Mouse (Mus musculus) CH12.LX (cell line): ENCODE results near the gene Parp1. TPM values are rescaled to one million over a fixed set of nuclear protein-coding genes. Genes with fewer than 3 reads are reported as not detected.

ENCODE experiments used
- DNase-seq: peaks from one replicate; pipeline ENCODE4 v3.0.0-alpha.2; 2013; ENCODE audit errors: extremely low read depth
- H3K27ac ChIP-seq: 2 replicates; pipeline ENCODE4 v1.5.1; 2012; ENCODE audit warnings: low read depth, mild to moderate bottlenecking, control low read depth, moderate library complexity; ENCODE audit not compliant: insufficient read depth
- H3K27me3 ChIP-seq: replicated peaks from 2 replicates; pipeline ENCODE3; 2012; ENCODE audit warnings: inconsistent platforms
- H3K36me3 ChIP-seq, 2 experiments: replicated peaks in 1 of 2; 2 replicates each; pipeline versions ENCODE3 to v1.6.1; 2012; ENCODE audit warnings: inconsistent platforms in 1 of 2, low read length in 1 of 2, mild to moderate bottlenecking in 1 of 2, mixed read lengths in 1 of 2, moderate library complexity in 1 of 2; ENCODE audit not compliant: control insufficient read depth in 1 of 2, insufficient read depth in 1 of 2
- H3K4me1 ChIP-seq, 2 experiments: 2 replicates each; pipeline ENCODE4 v1.6.1; 2012; ENCODE audit warnings: inconsistent platforms in 1 of 2, moderate library complexity in 1 of 2; ENCODE audit not compliant: insufficient read depth in 2 of 2, control insufficient read depth in 1 of 2
- H3K4me2 ChIP-seq: 2 replicates; pipeline ENCODE4 v1.6.1; 2012; ENCODE audit warnings: low read depth, mild to moderate bottlenecking, control low read depth; ENCODE audit not compliant: poor library complexity, insufficient read depth, severe bottlenecking
- H3K4me3 ChIP-seq, 3 experiments: fragments of 150-350 bp in 1 of 3; sonication (generic) in 1 of 3; replicated peaks in 1 of 3; 2 replicates each; pipeline versions ENCODE3 to v1.5.1; 2011 to 2012; ENCODE audit warnings: low read depth in 2 of 3, low read length in 2 of 3, mild to moderate bottlenecking in 2 of 3, moderate library complexity in 2 of 3, control low read depth in 1 of 3, improper control_type of control experiment in 1 of 3, inconsistent platforms in 1 of 3, mixed read lengths in 1 of 3; ENCODE audit not compliant: poor library complexity in 1 of 3
- H3K79me2 ChIP-seq: replicated peaks from 2 replicates; pipeline ENCODE4 v1.6.1; 2012; ENCODE audit warnings: mild to moderate bottlenecking, moderate library complexity; ENCODE audit not compliant: control insufficient read depth, poor library complexity, insufficient read depth, severe bottlenecking; ENCODE audit errors: extremely low read depth
- H3K9ac ChIP-seq: 2 replicates; pipeline ENCODE4 v1.6.1; 2012; ENCODE audit warnings: low read depth, mild to moderate bottlenecking, control low read depth, moderate library complexity; ENCODE audit not compliant: insufficient read depth
- H3K9me3 ChIP-seq: replicated peaks from 2 replicates; pipeline ENCODE3; 2012; ENCODE audit warnings: low read length, inconsistent platforms, mixed read lengths
- BHLHE40 ChIP-seq: IDR thresholded peaks from 2 replicates; pipeline ENCODE4 v1.6.1; 2011; ENCODE audit warnings: mild to moderate bottlenecking, low read depth, low read length, improper control_type of control experiment
- CHD1 ChIP-seq: IDR thresholded peaks from 2 replicates; pipeline ENCODE4 v1.6.1; 2012; ENCODE audit warnings: low read depth, low read length, improper control_type of control experiment, inconsistent platforms
- CHD2 ChIP-seq: IDR thresholded peaks from 2 replicates; pipeline ENCODE4 v1.6.1; 2011; ENCODE audit warnings: low read length, improper control_type of control experiment
- ELF1 ChIP-seq: IDR thresholded peaks from 2 replicates; pipeline ENCODE4 v1.6.1; 2014; ENCODE audit warnings: low read depth, mild to moderate bottlenecking, inconsistent platforms, low read length, improper control_type of control experiment
- EP300 ChIP-seq: IDR thresholded peaks from 2 replicates; pipeline ENCODE4 v1.6.1; 2011; ENCODE audit warnings: low read length, improper control_type of control experiment
- ETS1 ChIP-seq: conservative IDR thresholded peaks from 2 replicates; pipeline ENCODE4 v1.6.1; 2012; ENCODE audit warnings: low read depth, mild to moderate bottlenecking, inconsistent platforms, low read length, improper control_type of control experiment, moderate library complexity
- GABPA ChIP-seq: IDR thresholded peaks from 2 replicates; pipeline ENCODE4 v1.6.1; 2012; ENCODE audit warnings: low read depth, low read length, improper control_type of control experiment, inconsistent platforms; ENCODE audit not compliant: insufficient replicate concordance
- HCFC1 ChIP-seq: IDR thresholded peaks from 2 replicates; pipeline ENCODE4 v1.6.1; 2012; ENCODE audit warnings: low read depth, mild to moderate bottlenecking, inconsistent platforms, low read length, improper control_type of control experiment
- IRF4 ChIP-seq: IDR thresholded peaks from 2 replicates; pipeline ENCODE4 v1.6.1; 2014; ENCODE audit warnings: low read depth, mild to moderate bottlenecking, inconsistent platforms, low read length, improper control_type of control experiment
- JUN ChIP-seq: IDR thresholded peaks from 2 replicates; pipeline ENCODE4 v1.6.1; 2011; ENCODE audit warnings: low read depth, mild to moderate bottlenecking, low read length, improper control_type of control experiment, moderate library complexity; ENCODE audit not compliant: insufficient read depth
- JUND ChIP-seq: conservative IDR thresholded peaks from 2 replicates; pipeline ENCODE4 v1.6.1; 2011; ENCODE audit warnings: low read depth, low read length, improper control_type of control experiment
- KAT2A ChIP-seq: IDR thresholded peaks from 2 replicates; pipeline ENCODE4 v1.6.1; 2012; ENCODE audit warnings: low read length, improper control_type of control experiment, inconsistent platforms; ENCODE audit not compliant: insufficient replicate concordance
- MAFK ChIP-seq: IDR thresholded peaks from 2 replicates; pipeline ENCODE4 v1.6.1; 2011; ENCODE audit warnings: low read length, improper control_type of control experiment; ENCODE audit not compliant: insufficient replicate concordance
- MAX ChIP-seq: IDR thresholded peaks from 2 replicates; pipeline ENCODE4 v1.6.1; 2011; ENCODE audit warnings: low read length, improper control_type of control experiment
- MAZ ChIP-seq: IDR thresholded peaks from 2 replicates; pipeline ENCODE4 v1.6.1; 2012; ENCODE audit warnings: low read depth, mild to moderate bottlenecking, inconsistent platforms, low read length, improper control_type of control experiment, moderate library complexity
- MEF2A ChIP-seq: IDR thresholded peaks from 2 replicates; pipeline ENCODE4 v1.6.1; 2014; ENCODE audit warnings: low read depth, mild to moderate bottlenecking, inconsistent platforms, low read length, improper control_type of control experiment, borderline replicate concordance
- MYC ChIP-seq: IDR thresholded peaks from 2 replicates; pipeline ENCODE4 v1.6.1; 2011; ENCODE audit warnings: low read depth, mild to moderate bottlenecking, improper control_type of control experiment, low read length
- NRF1 ChIP-seq: IDR thresholded peaks from 2 replicates; pipeline ENCODE4 v1.6.1; 2014; ENCODE audit warnings: low read depth, mild to moderate bottlenecking, inconsistent platforms, low read length, improper control_type of control experiment, moderate library complexity
- PAX5 ChIP-seq: IDR thresholded peaks from 2 replicates; pipeline ENCODE4 v1.6.1; 2012; ENCODE audit warnings: low read length, inconsistent platforms, mixed read lengths
- POLR2AphosphoS2 ChIP-seq: IDR thresholded peaks from 2 replicates; pipeline ENCODE4 v1.6.1; 2011; ENCODE audit warnings: low read depth, low read length, improper control_type of control experiment
- RAD21 ChIP-seq: IDR thresholded peaks from 2 replicates; pipeline ENCODE4 v1.6.1; 2011; ENCODE audit warnings: low read depth, mild to moderate bottlenecking, low read length, improper control_type of control experiment, moderate library complexity
- RCOR1 ChIP-seq: conservative IDR thresholded peaks from 2 replicates; pipeline ENCODE4 v1.6.1; 2012; ENCODE audit warnings: low read depth, mild to moderate bottlenecking, inconsistent platforms, low read length, improper control_type of control experiment
- SIN3A ChIP-seq: IDR thresholded peaks from 2 replicates; pipeline ENCODE4 v1.6.1; 2012; ENCODE audit warnings: low read length, improper control_type of control experiment, inconsistent platforms
- SMC3 ChIP-seq: IDR thresholded peaks from 2 replicates; pipeline ENCODE4 v1.6.1; 2011; ENCODE audit warnings: low read depth, low read length, improper control_type of control experiment
- TCF12 ChIP-seq: IDR thresholded peaks from 2 replicates; pipeline ENCODE4 v1.6.1; 2014; ENCODE audit warnings: low read depth, mild to moderate bottlenecking, inconsistent platforms, low read length, improper control_type of control experiment
- USF1 ChIP-seq: IDR thresholded peaks from 2 replicates; pipeline ENCODE4 v1.6.1; 2014; ENCODE audit warnings: low read depth, mild to moderate bottlenecking, inconsistent platforms, low read length, improper control_type of control experiment
- ZC3H11A ChIP-seq: IDR thresholded peaks from 2 replicates; pipeline ENCODE4 v1.6.1; 2012; ENCODE audit warnings: low read depth, mild to moderate bottlenecking, inconsistent platforms, low read length, improper control_type of control experiment
- ZKSCAN1 ChIP-seq: IDR thresholded peaks from 2 replicates; pipeline ENCODE4 v1.6.1; 2012; ENCODE audit warnings: low read depth, inconsistent platforms, low read length, improper control_type of control experiment, borderline replicate concordance
- ZMIZ1 ChIP-seq: IDR thresholded peaks from 2 replicates; pipeline ENCODE4 v1.6.1; 2012; ENCODE audit warnings: low read depth, mild to moderate bottlenecking, inconsistent platforms, low read length, improper control_type of control experiment
- ZNF384 ChIP-seq: IDR thresholded peaks from 2 replicates; pipeline ENCODE4 v1.6.1; 2012; ENCODE audit warnings: low read depth, low read length, improper control_type of control experiment, inconsistent platforms
- dilution Hi-C: fragments of 300-500 bp; cut with MboI; formaldehyde crosslinking; loops from 2 replicates; pipeline ENCODE4 v1.14.3; 2020; ENCODE audit warnings: low sequenced_read_pairs; ENCODE audit not compliant: extremely low pct_unique_long_range_greater_than_20kb, extremely low pct_ligation_motif_present
- in situ Hi-C: fragments of 300-500 bp; cut with MboI; formaldehyde crosslinking; loops from 3 replicates; pipeline ENCODE4 v1.14.3; 2019; ENCODE audit warnings: low sequenced_read_pairs, low pct_ligation_motif_present, low pct_unique_long_range_greater_than_20kb, mixed read lengths
- polyA plus RNA-seq: library from polyadenylated mRNA; unstranded; fragments of >175 nt; gene quantifications from 2 replicates; pipeline ENCODE4 v1.2.1, GENCODE M21; 2012; ENCODE audit warnings: low read depth; ENCODE audit not compliant: insufficient read length
- total RNA-seq, 2 experiments: library from RNA; depleted of rRNA; stranded (reverse); fragments of 300-350 nt in 1 of 2; fragments of >200 nt in 1 of 2; gene quantifications; 2 replicates each; pipeline ENCODE4 v1.2.3; 2012 to 2014

Parp1 gene
- total and polyA plus RNA-seq, 3 experiments, result 310 to 313 (median 310) TPM

- TF ChIP-seq ZC3H11A, result no peak
- TF ChIP-seq RCOR1, result no peak
- no peak for TF ChIP-seq PAX5
- TF ChIP-seq ZKSCAN1, result no peak
- TF ChIP-seq BHLHE40, result peak; percentile 97
- TF ChIP-seq GABPA, result no peak
- TF ChIP-seq MAX, result peak; percentile 99
- TF ChIP-seq TCF12, result peak; percentile 57
These were observed 33.1 kb downstream of the Parp1 start (continued) for GRCm38 (mm10) chr1:180601806-180602205.

DNA sequence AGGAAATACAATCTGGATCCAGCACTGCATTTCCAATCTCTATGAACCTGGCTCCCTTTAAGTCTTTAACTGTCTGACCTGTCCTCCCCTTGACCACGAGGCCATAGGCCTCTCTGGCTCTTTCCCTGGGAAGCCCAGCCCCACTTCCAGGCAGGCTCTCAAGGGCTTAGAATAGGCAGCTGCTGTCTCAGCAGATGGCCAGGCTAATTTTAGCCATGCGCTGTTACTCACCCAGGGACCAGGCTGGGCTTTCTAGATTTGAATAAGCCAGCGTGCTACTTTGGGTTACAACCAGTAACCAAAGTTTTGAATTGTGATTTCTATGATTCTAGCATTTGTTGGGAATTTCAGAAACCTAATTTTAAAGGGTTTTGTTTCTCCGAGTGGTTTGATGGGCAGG lies 35.9 kb downstream of the Parp1 start:
- Histone ChIP-seq H3K9ac (no peak overlapping the region), H3K27me3 (no peaks in the 10 kb centered on the region), H3K27ac (peak overlapping the region; percentile 73), H3K4me3 (no peak overlapping the region), H3K4me1 (peaks cover 45 to 77% of the 10 kb centered on the region in 2 experiments), H3K36me3 (peaks cover 26 to 76% of the 10 kb centered on the region in 2 experiments), H3K4me2 (peak overlapping the region; percentile 77), H3K9me3 (no peaks in the 10 kb centered on the region), H3K79me2 (no peaks in the 10 kb centered on the region)
- TF ChIP-seq SMC3 (peak; percentile 1; the same call in 1 of the 2 replicates), EP300 (peak; percentile 96), MAFK (peak; percentile 89), CHD1 (no peak), ZC3H11A (no peak), ZKSCAN1 (no peak), RCOR1 (peak; percentile 81; the same call in 1 of the 2 replicates), MYC (peak; percentile 62), HCFC1 (0 out of 2 replicates have a peak, but pooled peaks have one; percentile 27), MEF2A (peak; percentile 100), SIN3A (peak; percentile 88), PAX5 (no peak), RAD21 (no peak; the same call in 1 of the 2 replicates), ETS1 (peak; percentile 93), ELF1 (no peak), CHD2 (peak; percentile 69; the same call in 1 of the 2 replicates), BHLHE40 (peak; percentile 94), NRF1 (peak; percentile 10; the same call in 1 of the 2 replicates), ZMIZ1 (no peak), KAT2A (0 out of 2 replicates have a peak, but pooled peaks have one; percentile 29), MAX (peak; percentile 62), ZNF384 (no peak), POLR2AphosphoS2 (0 out of 2 replicates have a peak, but pooled peaks have one; percentile 2), JUN (peak; percentile 80), IRF4 (peak; percentile 98), USF1 (no peak), TCF12 (peak; percentile 97), MAZ (no peak), JUND (peak; percentile 91)
- in situ Hi-C loops (no loop called here), dilution Hi-C loops (no loop called here)
- DNase-seq, result peak; percentile 80
